Mouse (Mus musculus): ENCODE results near the gene Cldn6. TPM values are rescaled to one million over a fixed set of nuclear protein-coding genes. Genes with fewer than 3 reads are reported as not detected.

Cldn6 gene
- polyA plus RNA-seq, 1 experiment from 2014 or later: 3.6 TPM

DNA sequence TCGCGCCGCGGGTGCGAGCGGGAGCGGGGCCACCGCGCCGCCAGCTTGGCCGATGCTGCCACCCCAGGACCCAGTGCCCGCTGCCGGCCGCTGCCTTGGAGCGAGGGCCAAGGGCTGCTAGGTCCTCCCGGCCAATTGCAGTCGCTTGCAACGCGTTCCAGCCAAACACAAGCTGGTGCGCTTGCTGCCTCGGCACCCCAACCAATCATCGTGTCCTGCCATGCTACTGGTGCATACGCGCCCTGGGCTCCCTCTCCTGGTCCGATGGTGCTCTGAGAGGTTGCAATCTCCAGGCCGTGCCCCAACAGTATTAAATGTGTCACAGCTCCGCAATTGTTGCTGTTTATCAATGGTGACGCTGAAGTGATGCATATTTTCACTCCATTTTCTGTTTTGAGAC is 21.0 kb downstream of the Cldn6 start:
- peaks cover 8% of the 10 kb centered on the region for H3K4me1 ChIP-seq
- under 1% methylated on average over 19 of the region's 28 CpGs for WGBS
- no peaks in the 10 kb centered on the region for H3K36me3 ChIP-seq
- H3K27me3 ChIP-seq (replicated peaks): peaks cover 33% of the 10 kb centered on the region
- peak; percentile 96 for ATAC-seq (ENCODE audit: low FRiP score, low read depth)
- H3K4me3 ChIP-seq: peak overlapping the region; percentile 74
- peak overlapping the region; percentile 99 for H3K4me2 ChIP-seq (replicated peaks)
- H3K9ac ChIP-seq: peak overlapping the region; percentile 69
- H3K27ac ChIP-seq: no peak overlapping the region
- H3K9me3 ChIP-seq: no peaks in the 10 kb centered on the region

DNA sequence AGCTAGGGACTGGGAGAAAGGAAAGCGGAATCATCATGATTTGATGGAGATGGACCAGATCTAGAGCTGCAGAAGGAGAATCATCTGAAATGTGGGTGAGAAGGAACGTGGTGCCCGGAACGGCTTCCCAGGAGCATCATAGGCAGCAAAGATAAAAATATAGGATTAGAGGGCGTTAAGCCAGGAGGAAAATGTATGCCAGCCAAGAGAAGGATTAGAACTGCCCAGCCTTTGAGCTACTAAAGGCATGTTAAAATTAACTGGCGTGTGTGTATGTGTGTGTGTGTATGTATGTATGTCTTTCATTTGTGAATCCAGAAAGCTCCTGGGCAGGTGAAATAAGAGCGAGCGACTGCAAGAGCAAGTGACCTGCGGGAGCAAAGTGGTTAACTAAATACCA is 24.3 kb downstream of the Cldn6 start:
- ATAC-seq (ENCODE audit: low FRiP score, low read depth): no peak
- no peak overlapping the region for H3K27ac ChIP-seq
- peaks cover 8% of the 10 kb centered on the region for H3K4me1 ChIP-seq
- no peak overlapping the region for H3K4me3 ChIP-seq
- no peak overlapping the region for H3K4me2 ChIP-seq (replicated peaks)
- peaks cover 29% of the 10 kb centered on the region for H3K27me3 ChIP-seq (replicated peaks)
- no peaks in the 10 kb centered on the region for H3K36me3 ChIP-seq
- WGBS: 85% methylated on average over 9 of the region's 9 CpGs
- H3K9ac ChIP-seq: no peak overlapping the region
- H3K9me3 ChIP-seq: no peaks in the 10 kb centered on the region

DNA sequence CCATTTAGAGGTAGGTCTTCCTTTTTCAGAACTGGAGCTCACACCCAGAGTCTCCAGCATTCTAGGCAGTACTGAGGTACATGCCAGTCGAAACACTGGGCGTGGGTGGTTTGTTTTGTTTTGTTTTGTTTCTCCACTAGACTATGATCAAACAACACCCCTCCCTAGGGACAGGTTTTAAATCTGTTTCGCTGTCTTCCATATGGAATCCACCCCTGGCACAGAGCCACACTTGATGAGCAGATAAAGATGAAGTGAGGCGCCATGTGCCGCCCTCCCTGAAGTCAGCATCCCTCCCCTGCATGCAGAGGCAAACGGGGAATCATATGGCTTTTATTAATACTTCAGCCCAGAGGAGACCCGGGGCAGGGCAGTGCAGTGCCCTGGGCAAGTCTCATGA is 25.7 kb downstream of the Cldn6 start:
- no peak overlapping the region for H3K9ac ChIP-seq
- WGBS: 59% methylated on average over 7 of the region's 7 CpGs
- no peaks in the 10 kb centered on the region for H3K9me3 ChIP-seq
- no peak overlapping the region for H3K4me3 ChIP-seq
- H3K4me2 ChIP-seq (replicated peaks): no peak overlapping the region
- no peak for ATAC-seq (ENCODE audit: low FRiP score, low read depth)
- H3K4me1 ChIP-seq: 0 out of 2 replicates have a peak, but pooled peaks cover 3% of the 10 kb centered on the region
- H3K36me3 ChIP-seq: no peaks in the 10 kb centered on the region
- no peak overlapping the region for H3K27ac ChIP-seq
- peaks cover 15% of the 10 kb centered on the region; the same call in 1 of the 2 replicates for H3K27me3 ChIP-seq (replicated peaks)

DNA sequence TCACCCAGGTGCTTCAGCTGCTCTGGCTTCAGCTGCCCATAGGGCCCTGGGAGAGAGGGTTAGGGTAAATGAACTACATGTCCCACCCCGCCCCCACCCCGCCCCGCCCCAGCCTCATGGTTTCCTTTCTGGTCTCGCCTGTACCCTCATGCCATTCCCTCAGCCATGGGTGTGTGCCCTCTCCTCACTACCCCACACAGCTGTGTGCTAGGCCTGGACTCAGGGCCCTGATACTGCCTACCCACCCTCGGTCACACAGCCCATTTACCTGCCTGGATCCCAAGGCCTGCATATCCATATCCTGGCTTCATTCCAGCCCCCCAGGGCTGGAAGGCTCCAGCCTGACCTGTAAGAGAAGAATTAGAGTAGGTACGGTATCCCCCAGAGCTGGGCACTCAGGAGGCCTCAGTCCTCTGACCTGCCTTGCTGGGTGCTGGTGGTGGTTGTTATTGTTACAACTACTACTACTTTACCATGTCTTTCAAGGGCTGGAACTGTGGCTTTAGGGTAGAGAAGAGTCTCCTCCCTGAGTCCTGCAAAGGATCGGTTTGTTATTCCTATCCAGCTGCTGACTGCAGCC is 26.6 kb downstream of the Cldn6 start:
- no peak overlapping the region for H3K4me3 ChIP-seq
- no peak overlapping the region for H3K4me2 ChIP-seq (replicated peaks)
- H3K9ac ChIP-seq: no peak overlapping the region
- H3K27me3 ChIP-seq (replicated peaks): peaks cover 10% of the 10 kb centered on the region; the same call in 1 of the 2 replicates
- no peaks in the 10 kb centered on the region for H3K9me3 ChIP-seq
- 76% methylated on average over 7 of the region's 7 CpGs for WGBS
- 0 out of 2 replicates have a peak, but pooled peaks cover 3% of the 10 kb centered on the region for H3K4me1 ChIP-seq
- H3K27ac ChIP-seq: no peak overlapping the region
- peak; percentile 28 for ATAC-seq (ENCODE audit: low FRiP score, low read depth)
- H3K36me3 ChIP-seq: no peaks in the 10 kb centered on the region

DNA sequence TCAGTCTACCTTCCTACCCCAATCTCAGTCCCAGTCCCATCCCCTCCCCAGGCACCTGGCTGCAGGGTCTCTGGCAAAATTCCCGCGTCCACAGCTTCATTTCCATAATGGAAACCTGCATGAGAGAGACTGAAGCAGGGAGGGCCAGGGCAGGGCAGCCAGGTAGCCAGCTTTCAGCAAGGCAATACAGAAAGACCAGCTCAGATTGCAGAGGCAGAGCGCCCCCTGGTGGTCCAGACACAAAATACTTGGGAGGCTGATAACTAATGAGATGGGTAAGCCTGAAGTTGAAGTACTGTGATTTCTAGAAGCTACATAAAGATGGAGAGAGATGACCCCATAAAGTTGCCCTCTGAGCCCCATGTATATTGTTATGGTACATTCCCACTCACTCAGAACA is 27.2 kb downstream of the Cldn6 start:
- Histone ChIP-seq H3K4me1 (0 out of 2 replicates have a peak, but pooled peaks cover 3% of the 10 kb centered on the region), H3K9me3 (no peaks in the 10 kb centered on the region), H3K4me2 (replicated peaks) (no peak overlapping the region), H3K4me3 (no peak overlapping the region), H3K27me3 (replicated peaks) (peaks cover 4% of the 10 kb centered on the region; the same call in 1 of the 2 replicates), H3K9ac (no peak overlapping the region), H3K36me3 (no peaks in the 10 kb centered on the region), H3K27ac (no peak overlapping the region)
- peak; percentile 43; the same call in 1 of the 2 replicates for ATAC-seq (ENCODE audit: low FRiP score, low read depth)
- WGBS: 0% methylated on average over 3 of the region's 3 CpGs

DNA sequence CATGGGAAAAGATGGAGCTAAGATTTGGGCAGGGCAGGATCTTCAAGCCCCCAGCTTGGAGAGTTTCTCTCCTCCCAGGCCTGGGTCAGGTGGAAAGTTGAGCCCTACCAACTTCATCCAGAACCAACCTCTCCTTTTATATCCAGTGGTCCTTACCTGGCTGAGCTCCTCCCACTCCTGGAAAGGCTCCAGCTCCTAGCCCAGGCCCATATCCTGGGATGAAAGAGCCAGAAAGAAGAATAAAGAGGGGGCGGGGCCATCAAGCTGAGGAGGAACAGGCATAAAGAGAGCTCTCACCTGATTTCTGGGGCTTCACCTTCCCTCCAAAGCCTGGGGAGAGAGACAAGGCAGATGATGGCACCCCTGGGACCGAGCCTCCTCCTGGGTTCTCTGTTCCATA is 38.0 kb downstream of the Cldn6 start:
- ATAC-seq (ENCODE audit: low FRiP score, low read depth): no peak
- no peaks in the 10 kb centered on the region for H3K27me3 ChIP-seq (replicated peaks)
- WGBS: 68% methylated on average over 2 of the region's 2 CpGs

DNA sequence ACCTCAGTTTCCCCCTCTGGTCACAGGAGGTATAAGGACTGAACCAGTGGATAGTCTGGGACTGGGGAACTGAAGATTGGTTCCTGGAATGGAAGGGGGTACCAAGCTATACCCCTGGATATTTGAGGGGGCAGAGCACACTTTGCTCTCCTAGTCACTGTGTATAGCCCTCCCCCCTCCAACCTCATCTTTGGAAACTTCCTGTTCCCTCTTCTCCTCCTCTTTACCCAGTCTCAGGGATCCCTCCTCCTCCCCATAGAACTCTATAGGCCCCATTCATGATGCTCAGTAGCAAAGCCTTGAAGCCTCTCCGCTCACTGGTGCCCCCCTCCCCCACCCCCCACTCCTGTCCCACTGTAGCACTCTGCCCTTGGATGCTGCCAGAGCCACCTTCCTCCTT is 40.4 kb downstream of the Cldn6 start:
- no peaks in the 10 kb centered on the region for H3K36me3 ChIP-seq
- H3K27me3 ChIP-seq (replicated peaks): no peaks in the 10 kb centered on the region
- no peak overlapping the region for H3K4me2 ChIP-seq (replicated peaks)
- H3K9ac ChIP-seq: no peak overlapping the region
- no peak overlapping the region for H3K27ac ChIP-seq
- H3K9me3 ChIP-seq: no peaks in the 10 kb centered on the region
- H3K4me3 ChIP-seq: no peak overlapping the region
- WGBS: 11% methylated on average over 1 of the region's 1 CpGs
- no peak for ATAC-seq (ENCODE audit: low FRiP score, low read depth)
- H3K4me1 ChIP-seq: no peaks in the 10 kb centered on the region

More for the DNA sequence above, 38.0 kb downstream of the Cldn6 start:
- H3K4me2 ChIP-seq (replicated peaks): no peak overlapping the region
- H3K27ac ChIP-seq: no peak overlapping the region
- H3K4me3 ChIP-seq: no peak overlapping the region
- H3K36me3 ChIP-seq: no peaks in the 10 kb centered on the region
- H3K4me1 ChIP-seq: no peaks in the 10 kb centered on the region
- H3K9ac ChIP-seq: no peak overlapping the region
- H3K9me3 ChIP-seq: no peaks in the 10 kb centered on the region

DNA sequence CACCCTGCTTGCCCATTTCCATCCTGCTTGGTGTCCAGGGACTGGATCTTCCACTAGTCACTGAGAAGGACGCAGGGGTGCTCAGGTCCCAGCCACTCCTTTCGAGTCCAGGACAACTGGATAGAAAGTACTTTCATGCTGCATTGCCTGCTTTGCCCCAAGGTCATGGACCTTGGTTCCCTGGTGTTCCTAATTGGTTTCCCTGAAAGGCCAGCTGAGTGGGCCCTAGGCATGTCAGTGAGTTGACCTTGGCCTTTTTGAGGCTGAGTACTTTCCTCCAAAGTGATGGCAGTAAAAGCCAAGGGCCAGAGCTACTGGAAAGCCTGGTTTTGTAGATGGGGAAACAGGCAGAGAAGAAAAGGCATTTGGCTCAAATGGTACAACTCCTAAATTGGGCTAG is 42.8 kb downstream of the Cldn6 start:
- WGBS: 79% methylated on average over 2 of the region's 2 CpGs
- no peak overlapping the region for H3K4me3 ChIP-seq
- H3K9me3 ChIP-seq: no peaks in the 10 kb centered on the region
- no peaks in the 10 kb centered on the region for H3K27me3 ChIP-seq (replicated peaks)
- peaks cover 4% of the 10 kb centered on the region; the same call in 1 of the 2 replicates for H3K4me1 ChIP-seq
- no peak overlapping the region for H3K27ac ChIP-seq
- H3K9ac ChIP-seq: no peak overlapping the region
- ATAC-seq (ENCODE audit: low FRiP score, low read depth): no peak
- no peaks in the 10 kb centered on the region for H3K36me3 ChIP-seq
- H3K4me2 ChIP-seq (replicated peaks): no peak overlapping the region

DNA sequence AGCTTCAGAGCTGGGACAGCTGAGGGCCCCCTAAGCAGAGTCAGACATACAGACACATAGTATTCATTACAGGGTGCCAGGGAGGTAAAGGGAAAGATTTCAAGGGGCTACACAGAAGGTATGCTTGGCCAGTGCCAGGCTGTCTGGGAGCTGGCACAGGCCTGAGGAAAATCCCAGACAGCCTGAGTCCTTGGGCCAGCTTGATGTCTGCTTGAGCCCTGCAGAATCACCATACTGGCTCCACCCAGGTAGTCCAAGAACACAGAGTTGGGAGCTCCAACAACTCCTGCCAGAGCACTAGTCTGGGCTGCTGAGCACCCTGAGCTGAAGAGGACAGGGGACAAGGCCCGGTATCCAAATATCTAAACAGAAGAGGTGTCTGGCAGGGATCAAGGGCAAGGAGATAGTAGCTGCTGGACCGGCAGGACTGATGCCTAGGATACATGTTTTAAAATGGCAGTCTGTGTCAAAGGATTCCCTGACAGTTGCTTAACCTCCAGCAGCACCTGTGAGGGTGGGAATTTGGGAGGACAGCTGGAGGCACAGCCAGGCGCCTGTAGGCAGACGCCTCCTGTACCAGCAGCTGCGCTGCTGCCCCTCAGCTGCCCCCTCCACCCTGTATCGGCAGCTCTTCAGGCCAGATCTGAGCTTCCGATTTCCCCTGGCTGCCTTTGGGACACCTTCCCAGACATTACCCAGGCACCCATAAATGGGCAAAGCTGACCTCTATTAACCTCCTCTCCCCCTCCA is 43.5 kb downstream of the Cldn6 start, which contains the start of gene 1520401A03Rik:
Gene 1520401A03Rik (minus strand): TSS at position 408 of the 750 bp plus-strand sequence.
- Histone ChIP-seq H3K4me2 (replicated peaks) (no peak within 1 kb of the TSS), H3K27me3 (replicated peaks) (no peaks in the 10 kb centered on the region), H3K4me3 (no peak within 1 kb of the TSS), H3K36me3 (no peaks in the 10 kb centered on the region), H3K4me1 (peaks cover 4% of the 10 kb centered on the region; the same call in 1 of the 2 replicates), H3K9me3 (no peaks in the 10 kb centered on the region), H3K9ac (no peak within 1 kb of the TSS), H3K27ac (no peak within 1 kb of the TSS)
- ATAC-seq (ENCODE audit: low FRiP score, low read depth): no peak
- WGBS: 73% methylated on average over 7 of the region's 7 CpGs

DNA sequence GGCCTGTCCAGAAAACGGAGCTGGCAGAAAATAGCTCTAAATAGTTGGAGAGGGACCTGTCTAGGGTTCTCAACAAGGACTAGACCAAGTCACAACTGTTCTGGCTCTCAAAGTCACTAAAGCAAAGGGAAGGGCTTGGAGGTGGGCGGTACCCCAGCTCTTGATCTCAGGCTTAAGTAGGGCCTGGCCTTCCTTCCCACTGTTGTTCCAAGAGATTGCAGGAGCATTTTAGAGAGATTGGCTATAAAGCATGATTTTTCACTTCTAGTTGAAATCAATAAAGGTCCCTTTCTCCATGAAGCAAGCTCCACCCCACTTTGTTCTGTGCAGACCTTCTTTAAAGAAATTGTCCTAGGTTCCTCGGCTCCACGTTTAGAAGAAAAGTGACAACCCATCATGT is 46.4 kb downstream of the Cldn6 start:
- H3K9me3 ChIP-seq: no peaks in the 10 kb centered on the region
- H3K36me3 ChIP-seq: no peaks in the 10 kb centered on the region
- H3K9ac ChIP-seq: peak overlapping the region; percentile 38; the same call in 1 of the 2 replicates
- peak overlapping the region; percentile 90; the same call in 1 of the 2 replicates for H3K4me3 ChIP-seq
- ATAC-seq (ENCODE audit: low FRiP score, low read depth): no peak
- H3K4me1 ChIP-seq: peaks cover 4% of the 10 kb centered on the region; the same call in 1 of the 2 replicates
- 64% methylated on average over 4 of the region's 4 CpGs for WGBS
- no peaks in the 10 kb centered on the region for H3K27me3 ChIP-seq (replicated peaks)
- no peak overlapping the region for H3K27ac ChIP-seq
- H3K4me2 ChIP-seq (replicated peaks): peak overlapping the region; percentile 96

DNA sequence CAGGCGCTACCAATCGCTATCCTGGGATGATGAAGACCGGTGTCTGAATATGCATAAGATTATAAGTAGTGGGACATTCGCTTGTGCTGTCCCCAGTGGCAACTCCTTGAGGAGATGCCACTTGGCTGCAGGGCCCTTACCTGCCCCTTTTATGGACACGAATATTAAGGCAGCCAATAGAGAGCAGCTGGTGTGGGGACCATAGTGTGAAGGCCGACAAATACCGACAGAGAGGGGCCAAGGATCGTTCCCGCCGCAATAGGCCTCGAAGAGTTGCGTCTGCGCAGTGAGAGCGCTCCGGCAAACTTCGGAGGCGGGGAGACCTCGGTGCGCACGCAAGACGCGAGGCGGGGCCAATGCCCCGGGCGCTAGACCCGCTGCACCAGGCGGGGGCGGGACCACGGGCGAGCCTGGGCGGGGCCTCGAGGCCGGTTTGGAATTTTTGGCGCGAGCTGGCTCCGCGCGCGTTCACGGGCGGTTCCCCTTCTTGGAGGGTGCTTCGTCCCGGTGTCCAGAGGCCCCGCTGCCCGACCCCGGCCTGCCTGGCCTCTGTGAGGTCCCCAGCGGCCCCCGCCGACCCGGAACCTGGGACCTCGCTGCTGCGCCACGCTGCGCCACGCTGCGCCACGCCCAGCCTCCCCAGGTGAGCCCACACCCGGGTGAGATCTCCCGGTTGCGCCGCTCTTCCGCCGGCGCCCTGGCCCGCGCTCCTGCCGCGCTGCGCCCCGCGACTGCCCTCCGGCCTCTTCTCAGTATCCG is 47.1 kb downstream of the Cldn6 start, which contains the start of gene Pkmyt1:
Gene Pkmyt1 (plus strand): TSS at position 338 of the 759 bp plus-strand sequence.
- Histone ChIP-seq H3K36me3 (no peaks in the 10 kb centered on the region), H3K9me3 (no peaks in the 10 kb centered on the region), H3K4me3 (peak within 1 kb of the TSS; percentile 90), H3K27ac (no peak within 1 kb of the TSS), H3K9ac (peak within 1 kb of the TSS; percentile 67), H3K4me2 (replicated peaks) (peak within 1 kb of the TSS; percentile 96), H3K4me1 (peaks cover 4% of the 10 kb centered on the region; the same call in 1 of the 2 replicates), H3K27me3 (replicated peaks) (no peaks in the 10 kb centered on the region)
- 2% methylated on average over 71 of the region's 73 CpGs for WGBS
- ATAC-seq (ENCODE audit: low FRiP score, low read depth): peak; percentile 95

DNA sequence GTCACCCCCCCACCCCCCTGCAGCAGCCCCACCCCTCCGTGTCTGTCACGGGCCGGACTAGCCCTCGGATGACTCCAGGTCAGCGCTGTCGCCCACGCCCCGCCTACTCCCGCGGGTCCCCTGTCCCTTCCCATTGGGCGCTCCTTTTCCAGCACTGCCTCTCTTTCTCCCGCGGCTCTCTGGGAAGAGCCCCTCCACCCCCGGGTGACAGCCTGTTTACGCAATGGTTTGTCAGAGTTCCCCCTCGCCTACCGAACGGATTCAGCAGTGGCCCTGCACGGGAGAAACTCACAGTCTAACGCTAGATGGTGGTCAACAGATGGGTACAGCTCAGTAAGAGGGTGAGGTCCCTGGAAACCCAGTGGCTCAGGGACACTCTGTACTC is 47.7 kb downstream of the Cldn6 start:
- H3K9ac ChIP-seq: peak overlapping the region; percentile 67
- no peak overlapping the region for H3K27ac ChIP-seq
- H3K4me2 ChIP-seq (replicated peaks): peak overlapping the region; percentile 96
- H3K9me3 ChIP-seq: no peaks in the 10 kb centered on the region
- no peaks in the 10 kb centered on the region for H3K36me3 ChIP-seq
- peak; percentile 86 for ATAC-seq (ENCODE audit: low FRiP score, low read depth)
- H3K4me1 ChIP-seq: peaks cover 4% of the 10 kb centered on the region; the same call in 1 of the 2 replicates
- H3K27me3 ChIP-seq (replicated peaks): no peaks in the 10 kb centered on the region
- 0% methylated on average over 20 of the region's 20 CpGs for WGBS
- H3K4me3 ChIP-seq: peak overlapping the region; percentile 90
